Mouse (Mus musculus): ENCODE data around the gene Slc8a2.

DNA sequence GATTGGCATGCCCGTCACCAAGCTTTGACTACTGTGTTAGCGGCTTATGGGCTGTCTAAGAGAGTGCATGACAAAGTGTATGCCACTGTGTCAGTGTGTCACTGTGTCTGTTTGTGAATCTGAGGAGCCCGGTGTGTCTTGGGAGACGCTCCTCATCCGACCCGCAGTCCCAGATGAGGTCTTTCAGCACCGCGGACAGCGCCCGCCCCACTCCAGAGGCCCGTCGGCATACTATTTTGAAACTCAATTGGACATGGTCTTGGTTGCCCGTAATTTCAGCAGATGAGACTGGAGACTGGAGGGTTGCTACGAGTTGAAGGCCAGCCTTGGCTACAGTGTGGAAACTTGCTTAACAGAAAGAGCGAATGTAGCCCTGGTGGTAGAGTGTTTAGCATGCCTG lies 18.0 kb downstream of the Slc8a2 start:
- TF ChIP-seq EP300 (IDR thresholded peaks at IDR 0.05; ENCODE audit: low read depth) (no peak), CTCF (IDR thresholded peaks at IDR 0.05; ENCODE audit: low read depth) (no peak)

Data from liver, embryonic 14.5 days (tissue).